Mouse (Mus musculus) layer of hippocampus, postnatal 36 days (tissue): ENCODE data around the gene Stxbp1. TPM values are rescaled to one million over a fixed set of nuclear protein-coding genes. Genes with fewer than 3 reads are reported as not detected.
"Not testable (repeated sequence)": the region's sequence is repeated elsewhere in the genome, so short reads cannot be mapped to it uniquely, and the experiment has no call there.

Source experiments
- DNase-seq, 2 experiments: peaks; one replicate each; pipeline ENCODE4 v3.0.0; 2022
- total RNA-seq, 2 experiments: library from RNA; stranded (reverse); gene quantifications; 2 replicates each; pipeline ENCODE4 v1.2.3; 2021

Stxbp1 gene
- total RNA-seq, 2 experiments from 2014 or later = 561 to 604 TPM

DNA sequence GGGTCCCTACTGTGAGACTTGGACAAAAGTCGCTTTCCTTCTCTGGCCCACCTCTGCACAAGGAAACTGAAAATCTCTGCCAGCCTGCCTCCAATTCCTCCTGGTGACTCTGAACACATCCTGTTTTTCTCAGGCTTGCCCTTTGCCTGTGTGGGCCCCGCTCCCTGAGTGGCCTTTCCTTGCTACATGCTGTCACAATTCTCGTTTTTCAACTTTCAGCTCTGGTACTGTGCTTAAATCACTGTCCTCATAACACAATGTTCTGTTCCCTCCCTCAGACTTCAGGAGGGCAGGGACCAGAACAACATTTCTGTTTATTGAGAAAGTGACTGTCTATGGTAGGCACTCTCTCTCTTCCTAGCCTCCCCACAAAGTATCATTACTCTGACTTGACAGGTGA lies 27.0 kb upstream of the Stxbp1 start:
- DNase-seq = no peak

DNA sequence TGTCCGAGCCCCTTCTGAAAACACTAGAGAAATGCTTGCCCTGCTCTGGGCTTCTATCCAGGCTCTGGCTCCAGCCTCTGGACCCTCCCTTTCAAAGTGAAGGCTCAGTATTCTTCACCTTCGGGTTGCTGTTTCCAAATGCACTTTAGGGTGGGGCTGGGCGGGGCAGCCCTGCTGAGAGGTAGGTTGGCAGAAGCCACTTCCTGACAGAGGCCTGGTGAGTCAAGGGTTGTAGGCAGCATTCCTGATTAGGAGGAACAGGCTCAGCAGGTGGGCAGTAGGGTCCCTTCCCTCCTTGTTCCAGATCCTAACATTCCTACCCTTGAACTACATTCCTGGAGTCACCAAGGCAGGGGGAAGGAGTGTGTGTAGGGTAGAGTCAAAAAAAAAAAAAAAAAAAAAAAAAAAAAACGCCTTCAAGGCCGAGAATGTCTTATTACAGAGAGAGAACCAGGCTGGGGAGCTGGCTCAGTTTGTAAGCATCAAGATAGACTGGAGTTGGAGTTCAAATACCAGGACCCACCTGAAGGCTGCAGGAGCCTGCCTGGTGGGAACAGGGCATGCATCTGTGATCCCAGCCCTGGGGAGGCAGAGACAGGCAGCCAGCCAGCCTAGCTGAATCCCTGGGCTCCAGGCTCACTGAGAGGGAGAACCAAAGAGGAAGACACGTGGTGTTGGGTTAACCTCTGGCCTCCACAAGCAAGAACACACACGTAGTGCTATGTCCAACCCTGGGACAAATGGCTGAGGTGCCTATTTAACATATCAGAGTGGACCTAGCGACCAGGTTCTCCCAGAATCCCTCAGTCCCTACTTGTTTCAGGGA lies 23.4 kb upstream of the Stxbp1 start:
- DNase-seq = no peak

DNA sequence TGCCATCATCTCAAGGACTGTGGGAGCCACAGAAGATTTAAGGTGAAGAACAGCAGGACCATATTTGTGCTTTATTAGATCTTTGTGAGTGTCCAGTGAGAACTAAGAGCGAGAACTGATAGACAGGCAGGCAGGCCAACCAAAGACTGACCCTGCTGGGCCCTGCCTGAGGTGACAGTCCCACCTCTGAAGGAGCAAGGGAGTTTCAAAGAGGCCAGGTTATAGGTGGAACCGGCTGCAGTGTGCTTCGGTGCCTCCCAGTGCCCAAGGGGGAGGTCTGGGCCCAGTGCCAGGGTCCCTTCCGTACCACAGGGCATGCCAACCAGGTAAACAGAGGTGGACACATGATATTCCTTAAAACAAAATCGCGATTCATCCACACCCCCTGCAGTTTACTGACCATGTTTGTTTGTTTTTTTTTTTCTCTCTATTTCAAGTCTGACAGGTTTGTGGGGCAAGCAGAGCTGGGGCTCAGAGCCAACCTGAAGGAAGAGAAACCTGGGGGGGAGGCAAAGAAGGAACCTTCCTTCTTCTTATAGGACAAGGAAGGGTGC lies 22.8 kb upstream of the Stxbp1 start:
- no peak for DNase-seq

DNA sequence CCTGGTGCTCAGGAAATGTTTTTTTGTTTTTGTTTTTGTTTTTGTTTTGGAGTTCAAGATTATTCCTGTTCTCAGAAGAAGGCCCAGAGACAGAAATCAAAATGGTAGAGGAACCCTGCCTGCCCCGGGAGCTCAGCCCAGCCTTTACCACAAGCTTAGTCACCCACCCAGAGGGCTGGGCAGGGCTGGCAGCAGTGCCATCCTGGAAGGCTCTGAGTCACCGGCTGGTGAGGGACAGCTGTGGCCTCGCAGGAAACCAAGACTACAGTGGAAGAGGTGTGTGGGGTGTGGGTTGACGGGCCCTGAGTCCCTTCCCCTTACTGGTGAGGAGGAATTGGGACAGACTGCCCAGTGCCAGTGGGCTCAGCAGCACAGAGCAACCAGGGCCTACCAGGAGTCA lies 20.3 kb upstream of the Stxbp1 start:
- no peak for DNase-seq

DNA sequence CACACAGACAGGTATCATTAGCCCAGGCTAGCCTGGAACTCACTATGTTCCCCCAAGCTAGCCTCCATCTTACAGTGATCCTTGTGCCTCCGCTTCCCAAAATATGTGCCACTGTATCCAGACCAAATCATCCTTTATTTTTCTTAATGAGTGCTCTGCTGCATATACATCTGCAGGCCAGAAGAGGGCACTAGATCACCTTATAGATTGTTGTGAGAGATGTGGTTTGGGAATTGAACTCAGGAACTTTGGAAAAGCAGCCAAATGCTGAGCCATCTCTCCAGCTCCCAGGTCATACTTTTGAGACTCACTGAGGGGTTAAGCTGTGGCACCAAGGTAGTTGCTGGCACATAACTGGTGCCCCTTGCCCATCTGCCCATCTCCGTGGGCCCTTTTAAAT lies 17.7 kb upstream of the Stxbp1 start:
- DNase-seq = no peak

DNA sequence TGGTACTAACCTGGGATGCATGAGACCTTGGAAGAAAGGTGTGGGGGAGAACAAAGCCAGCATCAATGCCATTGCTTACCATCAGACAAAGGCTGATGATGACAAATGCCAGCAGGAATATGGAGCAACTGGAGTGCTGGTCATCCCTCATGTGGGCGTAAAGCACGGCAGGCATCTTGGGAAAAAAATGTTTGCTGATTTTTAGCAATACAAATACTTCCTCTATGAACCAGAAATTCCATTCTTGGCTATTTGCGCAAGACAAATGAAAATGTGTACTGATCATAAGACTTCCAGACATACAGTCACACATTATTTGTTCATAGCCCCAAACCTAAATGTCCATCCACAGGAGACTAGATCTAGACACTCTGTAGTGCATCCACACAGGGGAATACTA lies 16.3 kb upstream of the Stxbp1 start:
- DNase-seq = no peak

DNA sequence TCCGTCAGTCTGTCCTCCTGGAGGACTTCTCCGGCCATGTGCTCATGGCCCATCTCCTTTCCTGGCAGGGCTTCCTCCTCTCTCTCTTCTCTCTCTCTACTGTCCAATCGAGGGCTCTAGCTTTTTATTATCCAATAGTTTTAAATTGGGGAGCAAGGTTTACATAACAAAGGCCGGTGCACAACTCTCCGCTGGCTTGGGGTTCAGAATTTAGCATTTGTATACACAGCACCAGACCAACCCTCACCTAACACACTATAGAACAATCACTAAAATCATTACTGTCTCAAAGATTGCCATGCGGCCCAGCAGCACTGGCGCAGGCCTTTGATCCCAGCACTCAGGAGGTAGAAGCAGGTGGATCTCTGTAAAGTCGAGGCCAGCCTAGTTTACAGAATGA lies 13.8 kb upstream of the Stxbp1 start:
- DNase-seq = no peak

DNA sequence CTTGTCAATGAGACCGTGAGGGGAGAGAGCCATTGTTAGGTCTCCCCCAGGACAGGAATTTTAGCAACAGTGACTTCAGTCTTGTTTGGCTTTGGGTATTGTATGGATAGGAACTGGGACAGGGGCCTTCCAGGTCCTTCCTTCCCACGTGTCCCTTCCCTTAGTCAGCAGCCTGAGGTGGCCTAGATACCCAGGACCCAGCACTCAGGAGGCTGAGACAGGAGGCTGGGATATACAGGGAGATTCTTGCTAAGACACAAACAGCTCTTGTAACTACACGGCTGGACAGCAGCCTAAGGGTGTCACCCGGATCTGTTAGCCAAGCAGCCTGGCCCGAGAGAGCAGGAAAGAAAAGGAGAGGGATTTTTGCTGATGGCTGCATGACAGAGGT lies 12.6 kb upstream of the Stxbp1 start:
- no peak for DNase-seq

DNA sequence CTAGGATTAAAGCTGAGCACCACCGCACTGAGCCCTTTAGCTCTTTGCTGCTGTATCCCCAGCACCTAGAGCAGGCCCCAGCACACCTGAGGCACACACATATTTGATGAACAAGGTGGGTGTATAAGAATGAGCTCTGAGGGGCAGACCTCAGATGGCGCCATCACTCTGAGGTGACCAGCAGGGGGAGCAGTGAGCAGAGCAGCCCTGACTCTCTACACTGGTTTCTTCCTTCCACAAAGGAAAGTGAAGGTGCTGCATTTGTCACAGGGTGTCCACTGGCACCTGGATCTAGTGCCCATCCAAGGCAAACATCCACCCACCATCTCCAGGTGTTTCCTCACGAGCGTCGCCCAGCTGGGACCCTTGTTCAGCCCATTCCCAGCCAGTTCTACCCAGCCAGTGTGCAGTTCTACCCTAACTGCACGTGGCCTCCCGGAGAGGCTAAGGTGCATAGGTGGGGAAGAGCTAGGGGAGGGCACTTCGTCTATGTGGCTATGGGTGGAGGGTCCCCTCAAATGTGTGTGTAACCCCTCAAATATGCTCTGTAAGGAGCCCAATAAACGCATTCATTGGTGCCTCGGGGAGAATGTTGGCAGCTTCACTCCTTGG lies 12.1 kb upstream of the Stxbp1 start:
- DNase-seq = no peak

DNA sequence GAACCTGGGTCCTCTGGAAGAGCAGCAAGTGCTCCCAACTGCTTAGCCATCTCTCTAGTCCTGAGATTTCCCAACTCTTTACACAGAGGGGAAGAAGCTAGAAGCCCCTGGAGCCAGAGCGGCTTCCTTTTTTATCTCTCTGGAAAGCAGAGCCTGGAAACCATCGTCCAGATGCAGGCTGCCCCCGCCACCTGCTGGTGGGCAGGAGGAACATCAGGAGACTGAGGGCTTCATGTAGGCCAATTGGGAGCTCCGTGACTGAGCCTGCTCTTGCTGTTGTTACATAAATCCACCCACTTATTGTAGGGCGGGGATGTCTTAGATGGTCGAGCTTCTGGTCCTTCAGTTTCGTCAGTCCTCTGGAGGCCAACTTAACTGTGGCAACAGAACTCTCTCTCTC lies 10.5 kb upstream of the Stxbp1 start:
- peak; percentile 71 to 76 for DNase-seq

DNA sequence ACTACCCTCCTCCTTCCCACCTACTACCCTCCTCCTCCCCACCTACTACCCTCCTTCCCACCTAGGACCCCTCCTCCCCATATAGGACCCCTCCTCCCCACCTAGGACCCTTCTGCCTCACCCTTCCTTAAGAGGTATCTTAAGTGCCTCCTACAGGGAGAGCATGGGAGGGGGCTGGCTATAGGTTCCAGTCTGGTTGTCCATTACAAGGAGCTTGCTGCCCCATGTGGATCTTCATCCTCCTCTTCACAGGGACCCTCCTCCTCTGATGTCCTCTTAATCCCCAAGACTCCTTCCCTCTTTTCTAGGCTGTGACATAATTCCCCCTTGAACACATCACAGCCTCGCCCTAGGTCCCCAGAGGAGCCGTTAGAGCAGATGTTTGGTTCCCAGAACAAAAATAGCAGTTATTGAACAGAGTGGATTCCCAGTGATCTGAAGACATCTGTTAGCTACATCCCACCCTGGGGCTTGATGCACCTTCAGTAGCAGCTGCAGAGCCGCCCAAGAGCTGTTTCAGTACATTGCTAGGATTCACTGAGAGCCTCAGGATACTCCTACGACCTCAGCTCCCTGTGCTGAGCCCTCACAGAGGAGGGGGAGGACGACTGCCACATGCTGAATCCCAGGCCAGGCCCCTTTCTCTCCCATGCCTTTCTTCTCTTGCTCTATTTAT lies 8.9 kb upstream of the Stxbp1 start:
- DNase-seq = no peak

DNA sequence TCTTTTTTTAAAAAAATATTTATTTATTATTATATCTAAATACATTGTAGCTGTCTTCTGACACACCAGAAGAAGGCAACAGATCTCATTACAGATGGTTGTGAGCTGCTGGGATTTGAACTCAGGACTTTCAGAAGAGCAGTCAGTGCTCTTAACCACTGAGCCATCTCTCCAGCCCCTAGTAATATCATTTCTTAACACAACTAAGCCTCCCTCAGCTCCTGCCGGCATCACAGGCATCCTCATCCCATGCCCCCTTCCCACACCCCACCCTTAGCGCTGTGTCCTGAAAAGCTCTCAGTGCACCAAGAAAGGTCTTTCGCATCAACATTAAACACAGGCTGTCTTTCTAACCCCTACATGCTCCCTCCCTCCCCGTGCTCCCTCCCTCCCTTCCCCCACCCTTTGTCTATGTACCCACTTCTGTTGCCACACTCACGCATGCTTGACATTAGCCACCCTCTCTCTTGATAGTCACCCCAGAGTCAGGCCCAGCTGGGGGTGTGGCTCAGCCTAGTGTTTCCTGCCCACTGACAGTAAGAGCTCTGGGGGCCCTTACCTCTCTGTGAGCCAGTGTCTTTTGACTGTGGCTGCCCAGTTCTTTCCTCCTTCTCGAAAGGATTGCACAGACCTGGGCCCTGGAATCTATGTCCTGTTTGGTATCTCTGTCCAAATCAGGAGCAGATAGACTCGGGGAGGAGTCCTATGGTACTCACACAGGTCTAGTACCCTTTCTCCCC lies 8.2 kb upstream of the Stxbp1 start:
- no peak for DNase-seq

DNA sequence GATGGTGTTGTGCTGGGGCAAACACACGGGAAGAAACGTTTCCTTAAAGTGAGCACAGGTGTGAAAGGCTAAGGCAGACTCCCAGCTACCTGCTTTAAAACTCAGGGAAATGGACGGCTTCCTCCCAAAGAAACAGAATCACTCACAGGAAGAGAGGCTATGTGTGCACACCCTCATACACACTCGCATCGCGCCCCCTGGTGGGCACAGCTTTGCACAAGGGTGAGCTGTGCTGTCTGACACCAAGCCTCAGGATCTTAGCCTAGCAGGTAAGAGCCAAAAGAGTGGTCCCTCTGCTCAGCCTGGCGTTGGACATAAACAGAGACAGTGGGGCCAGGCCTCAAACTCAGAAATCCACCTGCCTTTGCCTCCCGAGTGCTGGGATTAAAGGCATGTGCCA lies 7.2 kb upstream of the Stxbp1 start:
- peak; percentile 82 to 85 for DNase-seq

DNA sequence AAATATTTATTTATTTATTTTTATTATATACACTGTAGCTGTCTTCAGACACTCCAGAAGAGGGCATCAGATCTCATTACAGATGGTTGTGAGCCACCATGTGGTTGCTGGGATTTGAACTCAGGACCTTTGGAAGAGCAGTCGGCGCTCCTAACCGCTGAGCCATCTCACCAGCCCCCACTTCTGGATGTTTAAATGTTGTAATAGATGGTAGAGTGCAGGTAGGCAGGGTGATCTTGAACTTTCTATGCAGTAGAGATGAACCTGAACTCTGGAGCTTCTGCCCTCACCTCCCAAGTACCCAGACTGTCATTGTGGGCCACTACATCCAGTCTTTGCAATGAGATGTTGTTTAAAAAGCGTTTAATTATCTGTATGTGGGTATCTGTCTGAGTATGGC lies 6.7 kb upstream of the Stxbp1 start:
- DNase-seq = not testable (repeated sequence)

DNA sequence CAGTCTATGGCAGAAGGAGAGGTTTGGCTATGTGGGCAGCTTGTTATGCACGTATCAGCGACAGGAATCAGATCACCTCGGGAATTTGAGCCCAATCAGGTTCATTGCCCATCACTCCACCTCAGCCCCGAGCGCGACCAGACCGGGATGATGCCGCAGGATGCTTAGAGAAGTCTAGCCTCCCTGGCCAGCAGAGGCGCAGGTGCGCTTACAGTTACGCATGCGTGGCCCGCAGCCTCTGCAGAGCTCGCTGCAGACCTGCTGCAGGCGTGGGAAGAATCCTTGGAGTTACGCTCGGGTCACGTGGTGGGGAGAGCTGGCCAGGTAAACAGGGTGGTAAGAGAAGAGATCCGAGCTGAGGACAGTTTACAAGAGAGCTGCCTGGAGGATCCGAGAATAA lies 5.1 kb upstream of the Stxbp1 start:
- peak; percentile 54 to 55 for DNase-seq

DNA sequence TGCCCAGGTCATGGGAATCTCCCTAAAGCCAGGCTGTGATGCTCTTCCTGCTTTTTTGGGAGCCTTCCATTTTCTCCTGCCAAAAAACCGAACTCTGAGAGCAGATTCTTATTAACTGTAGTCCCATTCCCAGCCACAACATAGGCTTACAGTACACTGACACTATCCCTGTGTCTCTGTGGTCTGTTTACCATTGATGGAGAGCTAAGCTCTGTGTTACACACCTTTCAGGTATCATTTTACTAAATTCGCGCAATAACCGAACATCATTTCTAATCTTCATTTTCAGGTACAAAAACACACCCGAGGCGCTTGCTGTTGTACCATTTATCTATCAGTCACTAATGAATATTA lies 400 bp upstream of the Stxbp1 start:
- DNase-seq = no peak

DNA sequence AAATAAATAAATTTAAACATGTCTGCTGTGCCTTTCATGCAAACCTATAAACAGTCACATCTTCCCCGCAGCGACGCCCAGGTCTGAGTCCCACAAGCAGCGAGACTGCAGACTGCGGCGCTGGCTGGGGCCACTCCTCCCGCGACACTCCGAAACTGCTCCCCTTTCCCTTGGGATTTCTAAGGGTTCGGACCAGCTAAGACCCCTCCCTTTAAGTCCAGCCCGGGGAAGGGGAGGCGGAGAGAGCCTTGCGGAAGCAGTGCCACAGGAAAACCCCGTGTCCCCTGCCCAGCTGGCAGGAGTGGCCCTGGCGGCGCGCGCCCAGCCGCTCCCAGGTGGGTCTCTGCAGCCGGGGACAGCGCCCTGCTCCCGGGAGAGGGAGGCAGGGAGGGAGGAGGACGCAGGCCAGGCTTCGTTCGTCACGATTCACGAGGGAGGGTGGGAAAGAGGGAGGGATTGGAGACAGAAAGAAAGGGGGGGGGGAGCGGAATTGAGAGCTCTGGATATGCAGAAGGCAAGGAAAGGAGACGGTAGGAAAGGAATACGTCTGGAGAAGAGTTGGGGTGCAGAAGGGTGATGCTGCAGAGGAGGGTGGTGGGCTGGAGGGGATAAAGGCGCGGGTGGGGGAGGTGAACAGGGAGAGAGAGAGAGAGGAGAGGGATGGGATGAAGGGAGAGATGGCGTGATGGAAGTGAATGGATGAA lies 792 bp downstream of the Stxbp1 start:
- DNase-seq = peak; percentile 77 to 80

DNA sequence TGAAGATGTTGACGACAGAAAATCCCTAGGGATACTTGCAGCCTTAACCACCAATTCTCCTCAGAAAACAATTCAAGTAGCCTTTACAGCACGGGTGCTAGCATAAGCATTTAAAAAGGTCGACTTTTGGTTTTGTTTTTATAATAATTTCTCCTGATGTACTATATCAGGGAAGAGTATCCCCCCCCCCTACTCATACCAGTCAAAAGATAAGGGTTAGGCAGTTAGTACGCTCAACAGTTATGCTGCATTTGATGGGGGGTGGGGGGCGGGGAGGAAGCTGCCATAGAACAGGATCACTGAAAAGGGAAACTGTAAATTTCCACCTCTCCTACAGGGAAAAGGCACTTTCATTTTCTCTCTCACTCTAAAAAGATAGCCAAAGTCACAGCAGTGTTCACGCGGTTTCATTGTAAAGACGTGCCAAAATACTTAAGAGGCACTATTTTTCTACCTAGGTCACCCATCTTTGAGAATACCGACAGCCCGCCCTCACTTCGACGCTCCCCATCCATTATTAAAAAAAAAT lies 1.4 kb downstream of the Stxbp1 start:
- no peak for DNase-seq

DNA sequence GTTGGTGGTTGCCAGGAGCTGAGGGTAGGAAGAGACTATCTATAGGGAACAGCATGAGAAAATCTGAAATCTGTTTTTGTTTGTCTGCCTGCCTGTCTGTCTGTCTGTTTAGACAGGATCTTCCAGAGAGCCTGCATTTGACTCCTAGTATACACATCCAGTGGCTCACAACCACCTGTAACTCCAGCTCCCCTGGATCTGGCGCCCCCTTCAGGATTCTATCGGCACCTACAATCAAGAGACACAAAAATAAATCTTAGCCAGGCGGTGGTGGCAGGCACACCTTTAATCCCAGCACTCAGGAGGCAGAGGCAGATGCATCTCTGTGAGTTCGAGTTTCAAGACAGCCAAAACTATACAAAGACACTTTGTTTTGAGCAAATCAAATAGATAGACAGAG lies 4.5 kb downstream of the Stxbp1 start:
- no peak for DNase-seq

DNA sequence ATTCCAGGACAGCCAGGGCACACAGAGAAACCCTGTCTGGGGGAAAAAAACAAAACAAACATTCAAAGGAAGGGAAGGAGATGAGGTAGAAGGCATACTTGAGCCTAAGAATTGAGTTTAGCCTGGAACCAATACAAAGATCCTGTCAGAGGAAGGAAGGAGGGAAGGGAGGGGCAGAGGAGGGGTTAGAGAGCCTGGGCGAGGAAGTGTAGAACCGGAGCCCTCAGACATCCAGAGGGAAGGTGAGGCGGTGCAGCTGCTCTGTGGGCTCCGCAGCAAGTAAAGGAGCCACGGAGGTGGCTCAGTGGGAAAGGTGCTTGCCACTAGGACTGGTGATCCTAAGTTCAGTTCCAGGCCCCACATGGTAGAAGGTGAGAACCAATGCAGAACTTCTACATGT lies 5.9 kb downstream of the Stxbp1 start:
- no peak for DNase-seq

DNA sequence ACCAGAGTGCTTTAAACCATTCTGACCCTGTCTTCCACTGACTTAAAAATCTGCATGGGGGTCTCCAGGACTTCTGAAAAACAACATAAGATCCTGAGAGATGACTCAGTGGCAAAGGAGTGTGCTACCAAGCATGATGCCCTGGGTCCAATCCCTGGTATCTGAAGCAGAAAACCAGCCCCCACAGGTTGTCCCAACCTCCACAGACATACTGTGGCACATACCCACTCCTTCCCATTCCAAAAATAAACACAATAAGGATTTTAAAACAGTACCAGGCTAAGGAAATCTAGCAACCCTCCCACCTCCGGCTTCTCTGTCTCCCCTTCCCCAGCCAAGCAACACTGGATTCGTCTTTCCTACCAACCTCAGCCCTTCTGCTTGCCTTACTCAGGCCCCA lies 7.8 kb downstream of the Stxbp1 start:
- DNase-seq = no peak
